Mouse (Mus musculus): ENCODE measurements around the gene Olfr527.

The Olfr527 gene

GRCm38 (mm10) chr7:140333717-140334116 is at the start of gene Olfr527:
Olfr527 (plus strand) TSS chr7:140334017.
- no peak for DNase-seq

GRCm38 (mm10) chr7:140295746-140296145 is 38.1 kb upstream of the Olfr527 start:
- no peak for DNase-seq

- DNase-seq: no peak
These were observed 36.9 kb upstream of the Olfr527 start for GRCm38 (mm10) chr7:140296876-140297275.

GRCm38 (mm10) chr7:140299416-140299815 is 34.4 kb upstream of the Olfr527 start:
- DNase-seq: no peak

- DNase-seq: peak in 1 of 2 experiments; percentile 54
These were observed 13.9 kb upstream of the Olfr527 start for GRCm38 (mm10) chr7:140319861-140320385.

- no peak for DNase-seq
These were observed 13.3 kb upstream of the Olfr527 start, which contains the start of gene Olfr525 for GRCm38 (mm10) chr7:140320558-140320957. Olfr525 (plus strand) TSS chr7:140320858.

GRCm38 (mm10) chr7:140321135-140321534 is 12.7 kb upstream of the Olfr527 start:
- DNase-seq: no peak

GRCm38 (mm10) chr7:140329766-140330304 is 4.0 kb upstream of the Olfr527 start:
- no peak for DNase-seq

GRCm38 (mm10) chr7:140361571-140361970 is 27.8 kb downstream of the Olfr527 start, which contains the start of gene Olfr60:
Olfr60 (minus strand) TSS chr7:140361671.
- no peak for DNase-seq

GRCm38 (mm10) chr7:140374300-140374699 is 40.5 kb downstream of the Olfr527 start:
- DNase-seq: no peak

GRCm38 (mm10) chr7:140376231-140376630 is 42.4 kb downstream of the Olfr527 start, which contains the start of gene Olfr530:
Olfr530 (minus strand) TSS chr7:140376331.
- DNase-seq: no peak

- no peak for DNase-seq
These were observed 43.1 kb downstream of the Olfr527 start for GRCm38 (mm10) chr7:140376911-140377310.

Data from kidney, adult 8-10 months (tissue).